Mouse (Mus musculus) brain, embryonic 18.5 days (tissue): Measurements from ENCODE around the gene Hist2h2be.
A peak's percentile ranks its signal among the peaks of the same experiment; 100 is the strongest.
"Not testable (repeated sequence)": the region's sequence is repeated elsewhere in the genome, so short reads cannot be mapped to it uniquely, and the experiment has no call there.

Experiments
- DNase-seq: peaks from one replicate; pipeline ENCODE4 v3.0.0-alpha.2; 2012; ENCODE audit warnings: low read depth, low spot score

The Hist2h2be gene

DNA sequence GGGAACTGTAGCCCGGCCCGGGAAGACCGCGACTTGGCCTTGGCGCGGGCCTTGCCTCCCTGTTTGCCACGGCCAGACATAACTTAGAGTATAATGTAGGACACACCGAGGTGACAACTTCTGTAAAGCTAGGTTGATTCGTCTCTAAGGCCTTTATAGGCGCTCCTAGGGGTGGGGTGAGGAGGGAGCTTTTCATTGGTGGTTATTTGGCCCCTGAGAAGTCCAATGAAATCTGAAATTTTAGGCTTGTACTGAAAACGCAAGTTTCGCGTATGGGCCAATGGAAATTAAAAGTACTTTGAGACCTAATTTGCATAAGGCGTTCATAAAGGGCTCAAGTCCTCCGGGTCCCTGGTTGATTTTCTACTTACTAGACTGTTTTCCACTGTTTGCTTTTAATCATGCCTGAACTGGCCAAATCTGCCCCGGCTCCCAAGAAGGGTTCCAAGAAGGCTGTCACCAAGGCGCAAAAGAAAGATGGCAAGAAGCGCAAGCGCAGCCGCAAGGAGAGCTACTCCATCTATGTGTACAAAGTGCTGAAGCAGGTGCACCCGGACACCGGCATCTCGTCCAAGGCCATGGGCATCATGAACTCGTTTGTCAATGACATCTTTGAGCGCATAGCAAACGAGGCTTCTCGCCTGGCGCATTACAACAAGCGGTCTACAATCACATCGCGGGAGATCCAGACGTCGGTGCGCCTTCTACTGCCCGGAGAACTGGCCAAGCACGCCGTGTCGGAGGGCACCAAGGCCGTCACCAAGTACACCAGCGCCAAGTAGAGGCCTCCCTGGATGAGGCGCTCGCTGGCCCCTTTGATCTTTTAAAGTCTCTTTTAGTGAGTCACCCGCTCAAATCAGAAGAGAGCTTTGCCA is at the start of gene Hist2h2be, which contains the start of gene Hist2h2ac:
Gene Hist2h2be, plus strand, starts transcription at position 355 of the 875 bp plus-strand sequence.
Gene Hist2h2ac, minus strand, starts transcription at position 116 of the 875 bp plus-strand sequence.
- DNase-seq = peak; percentile 90

DNA sequence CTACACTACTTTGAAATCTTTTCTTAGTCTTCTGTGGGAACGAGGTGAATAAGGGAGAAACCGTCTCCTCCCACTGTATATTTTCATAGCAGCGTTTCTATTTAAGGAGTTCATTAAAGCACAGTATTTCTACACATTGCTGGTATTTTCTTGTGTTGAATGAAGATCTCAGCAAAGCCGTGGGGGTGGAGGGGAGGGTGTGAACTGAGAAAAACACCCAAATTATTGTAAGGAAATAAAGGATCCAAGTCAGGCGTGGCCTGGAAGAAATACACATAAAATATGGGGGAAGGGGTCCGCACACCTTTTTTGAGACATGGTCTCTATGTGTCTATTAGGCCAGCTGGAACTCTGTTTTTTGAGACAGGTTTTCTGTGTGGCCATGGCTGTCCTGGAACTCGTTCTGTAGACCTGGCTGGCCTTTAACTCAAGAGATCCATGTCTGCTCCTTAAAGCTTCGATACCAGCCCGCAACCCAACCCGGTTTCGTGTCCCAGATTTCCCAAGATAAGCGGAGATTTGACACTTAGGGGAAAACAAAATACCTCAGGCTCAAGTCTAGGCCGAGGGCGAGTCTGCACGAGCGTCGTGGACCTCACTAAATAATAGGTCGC is 49.2 kb upstream of the Hist2h2be start:
- DNase-seq = no peak

DNA sequence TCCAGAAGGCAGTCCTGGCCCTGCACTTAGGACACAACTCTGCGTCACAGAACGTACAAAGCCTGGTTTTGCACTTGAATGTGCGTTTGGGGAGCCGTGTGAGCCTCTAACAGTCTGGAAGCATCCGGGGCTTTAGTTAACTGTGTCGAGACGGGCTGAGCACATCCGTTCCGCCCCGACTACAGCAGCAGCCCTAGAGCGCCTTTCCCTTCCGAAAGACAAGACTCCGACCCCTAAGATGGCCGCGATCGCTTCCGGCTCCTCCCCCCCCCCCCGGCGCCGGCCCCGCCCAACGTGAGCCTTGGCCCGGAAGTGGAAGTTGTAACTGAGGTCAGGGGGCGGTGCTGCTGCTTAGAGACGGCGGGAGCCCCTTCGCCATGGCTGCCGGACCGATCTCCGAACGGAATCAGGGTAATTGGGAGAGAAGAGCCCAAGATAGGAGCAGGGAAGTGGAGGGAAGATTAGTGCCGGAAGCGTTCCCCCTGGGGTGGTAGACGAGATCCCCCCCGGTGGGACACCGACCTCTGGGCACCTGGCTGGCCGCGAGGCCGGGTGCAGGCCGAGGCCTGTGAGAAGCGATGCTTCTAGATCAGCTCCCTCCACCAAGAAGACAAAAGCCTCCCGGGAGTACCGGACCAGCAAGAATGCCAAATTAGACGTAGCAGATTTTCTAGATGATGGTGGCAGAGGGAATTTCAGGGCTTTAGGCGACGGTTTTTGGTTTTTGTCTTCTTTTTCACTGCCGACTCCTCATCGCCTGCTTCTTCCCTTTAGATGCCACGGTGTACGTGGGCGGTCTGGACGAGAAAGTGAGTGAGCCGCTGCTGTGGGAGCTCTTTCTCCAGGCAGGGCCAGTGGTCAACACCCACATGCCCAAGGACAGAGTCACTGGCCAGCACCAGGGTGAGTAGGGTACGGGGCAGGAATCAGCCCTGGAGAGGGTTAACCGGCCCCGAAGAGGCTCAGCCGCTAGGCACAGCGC is 48.4 kb upstream of the Hist2h2be start, which contains the start of gene Sf3b4:
Gene Sf3b4, plus strand, starts transcription at position 136 of the 982 bp plus-strand sequence.
- DNase-seq = peak; percentile 88

DNA sequence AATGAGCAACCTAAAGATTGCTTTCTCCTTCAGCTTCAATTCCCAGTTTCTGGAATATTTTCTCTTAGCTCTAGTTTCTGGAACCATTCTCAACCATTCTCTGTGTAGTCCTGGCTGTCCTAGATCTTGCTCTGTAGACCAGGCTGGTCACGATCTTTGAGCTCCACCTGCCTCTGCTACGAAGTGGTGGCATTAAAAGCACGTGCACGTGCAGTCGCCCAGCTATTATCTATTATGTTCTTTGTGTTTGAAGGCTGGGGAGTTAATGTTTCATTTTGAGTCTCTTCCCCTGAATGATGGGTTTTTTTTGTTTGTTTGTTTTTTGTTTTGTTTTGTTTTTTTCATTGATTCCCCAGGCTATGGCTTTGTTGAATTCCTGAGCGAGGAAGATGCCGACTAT is 47.7 kb upstream of the Hist2h2be start:
- no peak for DNase-seq

DNA sequence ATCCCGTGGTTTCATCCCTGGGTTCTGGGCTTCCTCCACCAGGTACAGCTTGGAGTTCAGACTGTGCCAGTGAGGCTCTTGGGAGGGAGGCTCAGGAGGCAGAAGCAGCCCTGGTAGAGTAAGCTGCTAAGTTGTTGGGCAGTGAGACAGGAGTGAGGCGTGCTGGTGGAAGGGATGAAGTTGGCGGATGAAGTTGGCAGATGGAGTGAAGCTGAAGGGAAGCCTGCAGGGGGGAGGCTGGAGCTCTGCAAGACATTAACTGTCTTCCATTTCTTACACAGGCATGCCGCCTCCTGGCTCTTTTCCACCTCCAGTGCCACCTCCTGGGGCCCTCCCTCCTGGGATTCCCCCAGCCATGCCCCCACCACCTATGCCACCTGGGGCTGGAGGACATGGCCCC is 46.9 kb upstream of the Hist2h2be start:
- DNase-seq = not testable (repeated sequence)

DNA sequence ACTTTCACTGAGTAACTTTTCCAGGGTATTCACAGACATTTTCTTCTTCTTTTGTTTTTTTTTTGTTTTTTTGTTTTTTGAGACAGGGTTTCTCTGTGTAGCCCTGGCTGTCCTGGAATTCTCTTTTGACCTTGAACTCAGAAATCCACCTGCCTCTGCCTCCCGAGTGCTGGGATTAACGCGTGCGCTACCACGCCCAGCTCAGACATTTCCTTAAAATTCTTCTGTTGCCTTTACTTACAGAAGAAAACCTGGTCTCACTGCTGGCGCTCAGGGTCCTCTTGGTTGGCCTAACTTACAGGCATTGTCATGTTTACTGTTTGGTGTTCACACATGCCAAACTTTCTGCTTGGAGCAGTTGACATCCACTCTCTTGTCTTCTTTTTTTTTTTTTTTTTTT is 45.7 kb upstream of the Hist2h2be start:
- no peak for DNase-seq

DNA sequence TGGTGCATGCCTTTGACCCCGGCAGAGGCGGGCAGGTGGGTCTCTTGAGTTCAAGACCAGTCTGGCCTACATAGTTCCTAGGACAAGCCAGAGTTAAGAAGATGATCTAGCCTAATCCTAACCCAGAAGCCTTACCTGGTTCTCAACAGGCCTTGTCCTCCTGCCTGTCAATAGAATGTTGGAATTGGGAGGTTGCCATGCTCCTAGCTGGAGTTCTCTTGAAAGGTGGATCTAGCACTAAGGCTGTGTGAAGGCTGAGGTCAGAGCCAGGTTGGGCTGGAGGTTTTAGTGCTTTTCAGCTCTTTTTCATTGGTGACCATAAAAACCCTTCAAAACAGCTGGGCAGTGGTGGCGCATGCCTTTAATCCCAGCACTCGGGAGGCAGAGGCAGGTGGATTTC is 42.5 kb upstream of the Hist2h2be start:
- DNase-seq = no peak

DNA sequence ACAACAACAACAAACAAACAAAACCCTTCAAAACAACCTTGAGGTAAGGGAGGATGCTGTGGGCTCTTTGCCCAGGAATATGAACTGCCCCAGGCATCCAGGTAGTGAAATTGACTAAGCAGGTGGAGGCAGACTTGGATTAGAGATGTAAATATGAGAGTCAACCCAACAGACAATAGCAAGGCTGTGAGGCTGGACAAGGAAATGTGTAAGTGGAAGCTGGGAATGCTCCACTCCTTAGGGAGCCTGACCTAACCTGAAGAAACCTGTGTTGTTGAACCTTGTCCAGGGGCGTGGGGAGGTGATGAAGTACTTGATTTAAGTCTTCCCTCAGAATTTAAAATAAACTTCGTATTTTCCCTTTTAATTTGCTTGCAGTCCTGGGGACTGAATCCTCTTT is 42.0 kb upstream of the Hist2h2be start:
- no peak for DNase-seq

DNA sequence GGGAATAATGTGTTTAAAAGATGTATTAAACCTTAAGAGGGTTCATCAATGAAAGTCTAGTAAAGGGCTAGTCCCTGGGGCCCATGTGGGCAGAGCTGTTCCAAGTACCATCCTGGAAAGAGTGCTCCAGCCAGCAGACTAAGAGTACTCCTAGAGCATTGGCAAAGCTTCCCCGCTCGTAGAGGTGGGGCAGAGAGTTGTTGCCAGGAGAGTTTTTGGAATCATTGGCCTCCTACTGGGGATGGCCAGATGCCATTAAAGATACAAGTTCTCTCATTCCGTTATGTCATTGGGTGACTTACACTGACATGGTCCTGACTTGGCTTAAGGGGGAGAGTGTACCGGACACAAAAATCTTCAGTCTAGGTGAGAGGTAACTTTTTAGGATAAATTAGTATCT is 41.4 kb upstream of the Hist2h2be start:
- DNase-seq = no peak

DNA sequence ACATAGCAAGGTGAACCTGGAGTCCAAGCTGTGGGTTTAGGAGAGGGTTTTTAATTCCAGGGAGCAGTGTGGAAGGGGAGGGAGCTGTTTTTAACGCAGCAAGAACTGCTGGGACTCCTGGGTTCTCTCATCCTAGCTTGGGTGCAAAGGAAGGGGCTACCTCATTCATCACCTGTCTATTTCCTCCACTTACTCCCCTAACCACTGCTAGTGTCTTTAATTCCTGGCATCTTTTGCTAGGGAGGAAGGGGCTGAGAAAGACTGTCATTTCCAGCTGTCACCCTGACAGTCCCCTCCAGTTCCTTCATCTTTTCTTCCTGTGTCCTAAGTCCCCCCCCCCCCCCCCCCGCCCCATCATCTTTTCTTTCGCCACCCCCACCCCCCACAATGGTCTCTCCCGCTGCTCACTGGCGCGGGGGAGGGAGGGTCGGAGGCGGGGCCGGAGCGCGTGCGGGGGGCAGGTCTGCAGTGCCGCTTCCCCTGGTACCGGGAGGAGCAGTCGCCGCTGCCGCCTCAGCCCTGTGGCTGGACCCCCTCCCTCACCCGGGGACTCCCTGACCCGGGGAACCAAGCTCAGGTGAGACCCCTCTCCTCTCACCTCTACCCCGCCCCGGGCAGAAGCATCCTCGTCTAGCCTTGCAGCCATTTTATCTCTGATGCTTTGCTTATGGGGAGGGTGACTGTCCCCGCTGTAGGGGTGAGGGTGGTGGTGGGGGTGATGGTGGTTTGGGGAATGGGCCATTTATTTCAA is 40.0 kb upstream of the Hist2h2be start, which contains the start of gene Sv2a:
Gene Sv2a, plus strand, starts transcription at position 425 of the 751 bp plus-strand sequence.
- DNase-seq = no peak

DNA sequence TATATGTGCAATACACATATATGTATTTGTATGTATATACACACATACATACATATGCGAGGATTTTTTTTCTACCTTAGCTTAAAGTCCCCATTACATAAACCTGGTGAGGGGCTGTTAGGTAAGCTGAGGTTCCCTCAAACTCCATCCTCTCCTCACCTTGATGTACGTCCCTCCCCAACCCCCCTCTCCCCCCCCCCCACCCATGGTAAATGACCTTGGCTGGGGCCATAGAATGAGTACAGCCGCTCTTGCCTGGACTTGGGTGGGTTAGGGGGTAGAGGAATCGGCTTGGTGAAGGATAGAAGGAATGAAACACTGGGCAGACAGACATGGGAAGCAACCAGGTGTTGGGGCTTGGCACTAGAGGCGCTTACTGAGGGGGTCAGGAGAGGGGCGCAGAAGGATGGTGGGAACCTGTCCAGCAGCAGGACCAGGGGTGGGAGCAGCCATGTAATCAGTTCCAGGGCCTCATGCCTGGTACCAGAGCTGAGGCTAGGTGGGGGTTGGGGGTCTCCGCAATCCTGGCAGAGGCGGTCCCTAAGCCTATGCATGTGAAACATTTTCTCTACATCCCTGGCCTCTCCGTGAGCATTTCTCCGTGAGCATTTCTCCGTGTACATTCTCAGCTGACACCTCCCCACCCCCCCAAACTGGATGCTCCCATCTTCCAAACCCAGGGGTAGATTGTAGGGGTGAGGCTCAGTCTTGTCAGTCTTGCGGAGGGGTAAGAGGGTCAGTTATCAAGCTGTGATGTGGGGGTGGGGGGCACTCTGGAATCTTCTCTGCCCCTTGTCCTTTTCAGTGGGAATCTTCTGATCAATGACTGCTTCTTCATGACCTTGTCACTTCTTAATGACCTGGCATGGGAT is 39.2 kb upstream of the Hist2h2be start:
- no peak for DNase-seq

DNA sequence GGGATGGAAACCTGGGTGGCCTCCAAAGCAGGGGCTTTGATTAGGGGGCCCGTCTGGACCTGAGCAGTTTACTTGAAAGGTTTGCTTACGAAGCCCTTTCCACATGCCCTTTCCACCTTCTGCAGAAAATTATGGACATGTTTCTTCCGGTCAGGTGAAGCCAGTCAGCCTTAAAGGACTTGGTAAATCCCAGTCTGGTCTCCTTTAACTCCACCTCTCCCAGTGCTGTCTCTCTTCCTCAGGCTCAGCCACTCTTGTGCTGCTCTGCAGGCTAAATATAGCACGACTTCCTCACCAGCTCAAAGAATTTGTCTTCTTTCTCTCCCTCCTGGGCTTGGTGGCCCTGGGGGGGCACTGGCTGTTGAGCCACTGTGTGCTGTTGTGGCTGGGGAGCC is 38.5 kb upstream of the Hist2h2be start:
- DNase-seq = no peak

DNA sequence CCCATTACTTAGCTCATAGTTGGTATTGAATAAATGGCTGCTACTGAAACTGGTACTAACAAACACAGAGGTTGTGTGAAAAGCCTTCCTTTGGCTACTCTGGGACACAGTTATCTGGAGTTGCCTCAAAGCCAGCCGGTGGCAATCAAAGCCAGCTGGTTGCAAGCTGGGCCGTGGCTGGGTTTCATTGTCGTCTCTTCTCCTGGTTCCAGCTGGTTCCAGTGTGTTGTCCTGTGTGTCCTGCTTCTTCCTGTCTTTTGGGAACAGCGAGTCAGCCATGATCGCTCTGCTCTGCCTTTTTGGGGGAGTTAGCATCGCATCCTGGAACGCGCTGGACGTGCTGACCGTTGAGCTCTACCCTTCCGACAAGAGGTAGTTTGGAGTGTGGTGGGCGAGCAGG is 27.9 kb upstream of the Hist2h2be start:
- DNase-seq = no peak

DNA sequence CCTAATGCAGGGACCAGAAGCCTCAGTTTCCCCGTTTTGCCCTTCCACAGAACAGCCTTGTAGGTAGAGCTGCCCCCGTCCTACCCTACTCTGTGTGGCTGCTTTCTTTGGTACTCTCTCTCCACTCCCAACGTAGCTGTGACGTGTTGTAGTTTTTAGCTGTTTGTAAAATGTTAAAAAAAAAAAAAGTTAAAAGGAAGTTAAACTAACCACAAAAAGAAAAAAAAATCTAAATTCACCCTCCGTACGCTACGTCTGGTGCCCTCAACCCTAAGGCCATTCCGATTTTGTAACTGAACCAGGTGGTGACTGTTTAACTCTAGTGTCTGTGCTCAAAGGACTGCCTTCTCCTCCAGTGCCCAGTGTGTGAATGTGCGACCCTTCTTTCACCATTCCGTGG is 26.0 kb upstream of the Hist2h2be start:
- DNase-seq = no peak

DNA sequence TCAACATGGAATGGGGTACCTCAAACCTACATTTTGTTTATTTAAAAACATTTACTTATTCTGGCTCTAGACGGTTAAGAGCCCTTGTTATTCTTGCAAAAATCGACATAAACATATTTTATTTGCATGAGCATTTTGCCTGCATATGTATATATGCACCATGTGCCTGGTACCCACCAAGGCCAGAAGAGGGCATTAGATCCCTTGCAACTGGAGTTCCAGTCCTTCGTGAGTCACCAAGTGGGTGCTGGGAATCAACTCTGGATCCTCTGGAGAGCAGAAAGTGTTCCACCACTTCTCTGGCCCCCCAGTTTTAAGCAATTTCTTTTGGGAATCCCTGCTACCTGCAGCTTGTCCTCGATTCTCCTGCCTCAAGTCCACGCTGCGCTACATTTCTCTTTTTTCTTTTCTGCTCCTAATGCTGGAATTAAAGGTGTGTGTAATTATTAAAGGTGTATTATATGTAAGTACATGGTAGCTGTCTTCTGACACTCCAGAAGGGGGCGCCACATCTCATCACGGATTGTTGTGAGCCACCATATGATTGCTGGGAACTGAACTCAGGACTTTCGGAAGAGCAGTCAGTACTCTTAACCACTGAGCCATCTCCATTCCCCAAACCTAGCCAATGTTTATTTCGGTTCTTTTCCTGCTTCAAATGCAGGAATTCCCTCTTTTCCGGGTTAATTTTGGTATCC is 25.2 kb upstream of the Hist2h2be start:
- no peak for DNase-seq

DNA sequence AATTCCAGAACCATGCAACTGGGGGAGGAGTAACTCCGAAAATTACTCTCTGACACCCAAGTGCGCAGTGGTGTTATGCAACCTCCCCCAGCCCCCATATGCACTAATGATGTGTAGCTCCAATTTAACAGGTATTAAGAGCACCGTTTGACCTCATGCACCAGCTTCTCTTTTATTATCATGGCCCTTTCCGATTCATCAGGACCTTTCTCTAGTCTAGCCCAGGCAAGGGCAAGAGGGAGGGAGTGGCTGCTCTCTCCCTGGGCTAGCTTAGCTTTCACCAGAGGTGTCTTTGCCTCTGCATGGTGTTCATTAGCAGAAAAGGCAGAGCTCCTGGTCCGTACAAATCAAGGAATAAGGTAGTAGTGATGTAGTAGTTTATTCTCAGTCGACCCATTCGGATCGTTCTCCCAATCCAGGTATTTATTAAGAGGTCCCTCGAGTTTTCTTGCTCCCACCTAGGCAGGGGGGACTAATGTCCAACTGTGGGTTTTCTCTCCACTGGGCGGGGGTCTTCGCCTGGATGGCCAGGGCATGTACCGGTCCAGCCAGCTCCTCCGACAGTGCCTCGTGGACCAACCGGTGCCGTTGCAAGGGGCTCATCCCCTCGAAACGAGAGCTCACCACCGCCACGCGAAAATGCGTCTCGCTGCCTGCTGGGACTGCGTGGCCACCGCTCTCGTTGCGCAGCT is 24.3 kb upstream of the Hist2h2be start:
- DNase-seq = no peak

DNA sequence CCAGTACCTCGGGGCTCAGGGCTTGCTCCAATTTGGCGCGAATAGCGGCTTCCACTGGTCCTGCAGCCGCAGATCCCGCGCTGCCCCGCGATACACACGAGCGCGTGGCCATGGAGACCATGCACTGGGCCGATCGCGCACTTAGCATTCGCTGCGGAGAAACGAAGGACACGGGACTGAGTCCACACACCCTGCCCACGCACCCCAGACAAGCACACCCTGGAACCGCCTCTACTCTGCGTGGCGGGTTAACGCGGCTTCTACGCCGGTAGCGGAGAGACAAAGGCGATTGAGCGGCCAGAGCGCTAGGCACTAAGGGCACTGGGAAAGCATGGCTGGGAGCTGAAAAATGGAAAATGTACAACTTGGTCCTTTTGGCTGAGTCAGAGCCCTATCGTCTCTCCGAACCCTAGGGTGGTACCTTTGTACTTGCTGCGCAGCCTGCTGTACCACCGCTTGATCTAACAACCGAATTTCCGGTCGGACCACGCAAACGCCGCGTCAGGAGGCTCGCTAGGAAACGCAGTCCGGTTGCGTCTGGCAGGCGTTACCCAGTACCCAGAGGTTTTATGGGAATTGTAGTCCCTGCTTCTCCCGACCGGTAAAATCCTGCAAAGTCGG is 23.7 kb upstream of the Hist2h2be start:
- DNase-seq = peak; percentile 89

DNA sequence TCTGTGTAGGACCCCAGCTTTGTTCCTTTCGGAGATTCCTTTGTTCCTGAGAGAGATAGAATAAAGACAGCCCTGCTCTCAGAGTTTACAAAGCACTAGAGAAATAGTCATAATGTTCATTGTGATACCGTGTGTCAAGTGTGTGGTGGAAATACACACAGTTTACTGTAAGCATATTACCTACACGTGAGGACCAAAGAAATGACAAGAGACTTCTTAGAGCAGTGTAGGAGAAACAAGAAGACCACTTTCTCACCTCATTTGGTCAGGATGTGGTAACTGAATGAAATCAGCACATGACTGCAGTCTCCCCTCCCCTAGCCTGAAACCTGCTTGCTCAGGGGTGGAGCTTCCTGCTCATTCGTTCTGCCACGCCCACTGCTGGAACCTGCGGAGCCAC is 22.7 kb upstream of the Hist2h2be start:
- no peak for DNase-seq
